In genomic region chr14:100792094-100792493, GRCm38 (mm10) we compare ENCODE assay signal across 26 mouse cellular contexts.
"Had no signal": no experiment of that assay in that cellular context is flagged by ENCODE, and none has a peak within 500 bp of the region (broad histone marks: within the 10 kb centered on the region; RNA-seq: fewer than 3 reads in every experiment).

No protein-coding gene starts in this region.

- H3K27me3 ChIP-seq: embryonic facial prominence, embryonic 12.5 days; embryonic facial prominence, embryonic 13.5 days; embryonic facial prominence, embryonic 15.5 days; forebrain, embryonic 12.5 days; forebrain, embryonic 13.5 days; forebrain, embryonic 15.5 days had no signal

- H3K4me1 ChIP-seq: embryonic facial prominence, embryonic 15.5 days; forebrain, embryonic 10.5 days; forebrain, embryonic 12.5 days; forebrain, embryonic 15.5 days had no signal

- ATAC-seq: forebrain, embryonic 13.5 days; forebrain, embryonic 14.5 days; forebrain, embryonic 15.5 days; forebrain, embryonic 16.5 days; forebrain, postnatal 0 days had no signal

- H3K27ac ChIP-seq: embryonic facial prominence, embryonic 10.5 days; embryonic facial prominence, embryonic 12.5 days; embryonic facial prominence, embryonic 13.5 days; embryonic facial prominence, embryonic 15.5 days; forebrain, embryonic 10.5 days; forebrain, embryonic 12.5 days; forebrain, embryonic 13.5 days; forebrain, embryonic 15.5 days; gastrocnemius, adult 2 months; heart, adult 2 months had no signal

- H3K4me2 ChIP-seq: embryonic facial prominence, embryonic 12.5 days; embryonic facial prominence, embryonic 13.5 days; embryonic facial prominence, embryonic 15.5 days; forebrain, embryonic 12.5 days; forebrain, embryonic 13.5 days; forebrain, embryonic 15.5 days had no signal

- H3K36me3 ChIP-seq: embryonic facial prominence, embryonic 10.5 days; embryonic facial prominence, embryonic 12.5 days; embryonic facial prominence, embryonic 13.5 days; embryonic facial prominence, embryonic 15.5 days; forebrain, embryonic 10.5 days; forebrain, embryonic 12.5 days; forebrain, embryonic 15.5 days had no signal

- DNase-seq: cerebellum, adult 9-11 months; cerebellum, postnatal 10 days; cerebellum, postnatal 14 days; cerebellum, postnatal 25 days; cerebellum, postnatal 36 days; embryo, embryonic 11 days; forebrain, postnatal 0 days; gastrocnemius, adult 2 months; gastrocnemius, postnatal 10 days; gastrocnemius, postnatal 14 days; gastrocnemius, postnatal 25 days; gastrocnemius, postnatal 36 days; heart, adult 11 months; heart, adult 18-20 months; heart, adult 2 months had no signal

- H3K9me3 ChIP-seq: embryonic facial prominence, embryonic 10.5 days; embryonic facial prominence, embryonic 12.5 days; embryonic facial prominence, embryonic 13.5 days; embryonic facial prominence, embryonic 15.5 days; forebrain, embryonic 10.5 days; forebrain, embryonic 12.5 days; forebrain, embryonic 13.5 days; forebrain, embryonic 15.5 days had no signal

- H3K4me3 ChIP-seq: embryonic facial prominence, embryonic 10.5 days; embryonic facial prominence, embryonic 12.5 days; embryonic facial prominence, embryonic 13.5 days; embryonic facial prominence, embryonic 15.5 days; erythroblast, embryonic 14.5 days; forebrain, embryonic 10.5 days; forebrain, embryonic 12.5 days; forebrain, embryonic 13.5 days; forebrain, embryonic 15.5 days; gastrocnemius, adult 2 months; heart, adult 2 months had no signal

- H3K9ac ChIP-seq: embryonic facial prominence, embryonic 12.5 days; embryonic facial prominence, embryonic 13.5 days; embryonic facial prominence, embryonic 15.5 days; forebrain, embryonic 12.5 days; forebrain, embryonic 13.5 days; forebrain, embryonic 15.5 days; forebrain, postnatal 0 days had no signal
